Mouse (Mus musculus): Measurements from ENCODE around the gene Prkd2. TPM values are rescaled to one million over a fixed set of nuclear protein-coding genes. Genes with fewer than 3 reads are reported as not detected.
A peak's percentile ranks its signal among the peaks of the same experiment; 100 is the strongest.

Prkd2 gene
- 23.6 and 28.7 TPM in 2 replicates for total RNA-seq (2014; fragmentation: Nextera tagmentation)
- 3.9 and 4.4 TPM in 2 replicates for total RNA-seq (2017)
- 13.6 and 22.4 TPM in 2 replicates for polyA plus RNA-seq (2012)

GRCm38 (mm10) chr7:16842645-16843063 is at the start of gene Prkd2:
Gene Prkd2, plus strand, starts transcription at chr7:16842902.
- TF ChIP-seq TAL1 (conservative IDR thresholded peaks at IDR 0.05; ENCODE audit: low read depth, low read length) (no peak), POLR2AphosphoS5 (IDR thresholded peaks at IDR 0.05; ENCODE audit: insufficient replicate concordance, low read depth, low read length) (no peak), GATA1 (IDR thresholded peaks at IDR 0.05; ENCODE audit: borderline replicate concordance, low read length) (no peak), CTCF (IDR thresholded peaks at IDR 0.05; ENCODE audit: low read depth, low read length) (no peak), GATA2 (IDR thresholded peaks at IDR 0.05; ENCODE audit: borderline replicate concordance, low read depth, low read length) (no peak)
- H3K4me3 ChIP-seq (ENCODE audit: low read depth, low read length) = peak within 1 kb of the TSS; percentile 76
- H3K9me3 ChIP-seq (replicated peaks) = no peaks in the 10 kb centered on the region
- H3K4me1 ChIP-seq (ENCODE audit: insufficient read depth, low read depth, low read length) = peaks cover 67% of the 10 kb centered on the region
- peaks cover 69% of the 10 kb centered on the region for H3K36me3 ChIP-seq (replicated peaks)
- DNase-seq (ENCODE audit: low spot score) = peak; percentile 96
- no peaks in the 10 kb centered on the region for H3K27me3 ChIP-seq (ENCODE audit: insufficient read depth, low read length)
- ATAC-seq (ENCODE audit: extremely low read depth, insufficient number of reproducible peaks, low FRiP score, poor library complexity, severe bottlenecking) = peak; percentile 88

GRCm38 (mm10) chr7:16793010-16793725 is 49.5 kb upstream of the Prkd2 start:
- Histone ChIP-seq H3K27me3 (ENCODE audit: insufficient read depth, low read length) (no peaks in the 10 kb centered on the region), H3K36me3 (replicated peaks) (peaks cover 94% of the 10 kb centered on the region), H3K4me1 (ENCODE audit: insufficient read depth, low read depth, low read length) (peaks cover 5% of the 10 kb centered on the region; the same call in 1 of the 2 replicates), H3K9me3 (replicated peaks) (no peaks in the 10 kb centered on the region), H3K4me3 (ENCODE audit: low read depth, low read length) (no peak overlapping the region)
- ATAC-seq (ENCODE audit: extremely low read depth, insufficient number of reproducible peaks, low FRiP score, poor library complexity, severe bottlenecking) (no peak), DNase-seq (ENCODE audit: low spot score) (no peak)
- TF ChIP-seq GATA1 (IDR thresholded peaks at IDR 0.05; ENCODE audit: borderline replicate concordance, low read length) (no peak), POLR2AphosphoS5 (IDR thresholded peaks at IDR 0.05; ENCODE audit: insufficient replicate concordance, low read depth, low read length) (no peak), CTCF (IDR thresholded peaks at IDR 0.05; ENCODE audit: low read depth, low read length) (no peak), GATA2 (IDR thresholded peaks at IDR 0.05; ENCODE audit: borderline replicate concordance, low read depth, low read length) (no peak), TAL1 (conservative IDR thresholded peaks at IDR 0.05; ENCODE audit: low read depth, low read length) (no peak)

GRCm38 (mm10) chr7:16794886-16795285 is 47.8 kb upstream of the Prkd2 start:
- H3K36me3 ChIP-seq (replicated peaks) = peaks cover 88% of the 10 kb centered on the region
- DNase-seq (ENCODE audit: low spot score) = no peak
- ATAC-seq (ENCODE audit: extremely low read depth, insufficient number of reproducible peaks, low FRiP score, poor library complexity, severe bottlenecking) = no peak
- H3K4me3 ChIP-seq (ENCODE audit: low read depth, low read length) = no peak overlapping the region
- no peaks in the 10 kb centered on the region for H3K27me3 ChIP-seq (ENCODE audit: insufficient read depth, low read length)
- no peaks in the 10 kb centered on the region for H3K9me3 ChIP-seq (replicated peaks)
- no peak for TF ChIP-seq GATA2 (IDR thresholded peaks at IDR 0.05; ENCODE audit: borderline replicate concordance, low read depth, low read length)
- no peak for TF ChIP-seq GATA1 (IDR thresholded peaks at IDR 0.05; ENCODE audit: borderline replicate concordance, low read length)
- TF ChIP-seq POLR2AphosphoS5 (IDR thresholded peaks at IDR 0.05; ENCODE audit: insufficient replicate concordance, low read depth, low read length) = no peak
- TF ChIP-seq CTCF (IDR thresholded peaks at IDR 0.05; ENCODE audit: low read depth, low read length) = no peak
- no peak for TF ChIP-seq TAL1 (conservative IDR thresholded peaks at IDR 0.05; ENCODE audit: low read depth, low read length)
- peaks cover 5% of the 10 kb centered on the region; the same call in 1 of the 2 replicates for H3K4me1 ChIP-seq (ENCODE audit: insufficient read depth, low read depth, low read length)

GRCm38 (mm10) chr7:16804409-16805028 is 38.2 kb upstream of the Prkd2 start:
- H3K9me3 ChIP-seq (replicated peaks) = no peaks in the 10 kb centered on the region
- H3K27me3 ChIP-seq (ENCODE audit: insufficient read depth, low read length) = no peaks in the 10 kb centered on the region
- ATAC-seq (ENCODE audit: extremely low read depth, insufficient number of reproducible peaks, low FRiP score, poor library complexity, severe bottlenecking) (no peak; the same call in 1 of the 2 replicates), DNase-seq (ENCODE audit: low spot score) (no peak)
- H3K36me3 ChIP-seq (replicated peaks) = peaks cover 32% of the 10 kb centered on the region
- H3K4me3 ChIP-seq (ENCODE audit: low read depth, low read length) = no peak overlapping the region
- H3K4me1 ChIP-seq (ENCODE audit: insufficient read depth, low read depth, low read length) = peaks cover 1% of the 10 kb centered on the region; the same call in 1 of the 2 replicates
- TF ChIP-seq POLR2AphosphoS5 (IDR thresholded peaks at IDR 0.05; ENCODE audit: insufficient replicate concordance, low read depth, low read length) (no peak), CTCF (IDR thresholded peaks at IDR 0.05; ENCODE audit: low read depth, low read length) (peak; percentile 43)

- Histone ChIP-seq H3K4me1 (ENCODE audit: insufficient read depth, low read depth, low read length) (peaks cover 10% of the 10 kb centered on the region), H3K9me3 (replicated peaks) (peaks cover 10% of the 10 kb centered on the region), H3K4me3 (ENCODE audit: low read depth, low read length) (no peak overlapping the region), H3K36me3 (replicated peaks) (peaks cover 63% of the 10 kb centered on the region), H3K27me3 (ENCODE audit: insufficient read depth, low read length) (no peaks in the 10 kb centered on the region)
- TF ChIP-seq TAL1 (conservative IDR thresholded peaks at IDR 0.05; ENCODE audit: low read depth, low read length) = no peak
- no peak for TF ChIP-seq POLR2AphosphoS5 (IDR thresholded peaks at IDR 0.05; ENCODE audit: insufficient replicate concordance, low read depth, low read length)
- TF ChIP-seq GATA1 (IDR thresholded peaks at IDR 0.05; ENCODE audit: borderline replicate concordance, low read length) = no peak
- TF ChIP-seq CTCF (IDR thresholded peaks at IDR 0.05; ENCODE audit: low read depth, low read length) = no peak
- TF ChIP-seq GATA2 (IDR thresholded peaks at IDR 0.05; ENCODE audit: borderline replicate concordance, low read depth, low read length) = no peak
- ATAC-seq (ENCODE audit: extremely low read depth, insufficient number of reproducible peaks, low FRiP score, poor library complexity, severe bottlenecking) (no peak), DNase-seq (ENCODE audit: low spot score) (no peak)
These were observed 34.8 kb upstream of the Prkd2 start for GRCm38 (mm10) chr7:16807936-16808335.

- TF ChIP-seq TAL1 (conservative IDR thresholded peaks at IDR 0.05; ENCODE audit: low read depth, low read length) = no peak
- ATAC-seq (ENCODE audit: extremely low read depth, insufficient number of reproducible peaks, low FRiP score, poor library complexity, severe bottlenecking) = no peak
- Histone ChIP-seq H3K9me3 (replicated peaks) (peaks cover 10% of the 10 kb centered on the region), H3K4me3 (ENCODE audit: low read depth, low read length) (no peak overlapping the region), H3K36me3 (replicated peaks) (peaks cover 69% of the 10 kb centered on the region), H3K27me3 (ENCODE audit: insufficient read depth, low read length) (no peaks in the 10 kb centered on the region), H3K4me1 (ENCODE audit: insufficient read depth, low read depth, low read length) (peaks cover 10% of the 10 kb centered on the region)
- DNase-seq (ENCODE audit: low spot score) = no peak
These were observed 34.1 kb upstream of the Prkd2 start for GRCm38 (mm10) chr7:16808647-16809046.

Data from G1E (cell line).